Mouse (Mus musculus): ENCODE measurements around the gene Trim67. TPM values are rescaled to one million over a fixed set of nuclear protein-coding genes. Genes with fewer than 3 reads are reported as not detected.
A peak's percentile ranks its signal among the peaks of the same experiment; 100 is the strongest.

Gene Trim67
- total RNA-seq, 1 experiment, result 0.40 TPM

- in situ Hi-C loops (cut with MboI; ENCODE audit: low sequenced_read_pairs in 2 of 2, unreplicated experiment in 2 of 2), result no loop called here
- Histone ChIP-seq H3K4me1 (ENCODE audit: control insufficient read depth in 2 of 2, insufficient read depth in 2 of 2, low read length in 2 of 2, poor library complexity in 1 of 2) (peaks cover 0 to 14% of the 10 kb centered on the region in 2 experiments; a peak in 2 of 4 replicates), H3K4me3 (ENCODE audit: insufficient read depth in 1 of 2, low read depth in 1 of 2, low read length in 2 of 2, poor library complexity in 1 of 2, severe bottlenecking in 1 of 2) (no peak overlapping the region), H3K9me3 (ENCODE audit: control insufficient read depth, insufficient read depth, low read depth, low read length) (no peaks in the 10 kb centered on the region), H3K36me3 (ENCODE audit: control insufficient read depth, insufficient read depth, low read length, poor library complexity, severe bottlenecking) (no peaks in the 10 kb centered on the region), H3K9ac (ENCODE audit: insufficient read depth, low read depth, low read length, poor library complexity, severe bottlenecking) (no peak overlapping the region), H3K27ac (ENCODE audit: insufficient read depth, low read depth, low read length, poor library complexity, severe bottlenecking) (no peak overlapping the region)
- DNase-seq (ENCODE audit: low read depth, low spot score), result no peak
- TF ChIP-seq ZNF384 (IDR thresholded peaks at IDR 0.05; ENCODE audit: low read depth, low read length) (no peak), MAFK (IDR thresholded peaks at IDR 0.05; ENCODE audit: insufficient read depth, low read depth, low read length) (no peak), ZC3H11A (IDR thresholded peaks at IDR 0.05; ENCODE audit: borderline replicate concordance, low read depth, low read length) (no peak), HCFC1 (IDR thresholded peaks at IDR 0.05; ENCODE audit: borderline replicate concordance, insufficient read depth, low read length) (no peak), CHD2 (IDR thresholded peaks at IDR 0.05; ENCODE audit: low read depth, low read length) (no peak)
Measured at GRCm38 (mm10) chr8:124756153-124756552, 36.7 kb upstream of the Trim67 start.

- Histone ChIP-seq H3K27ac (ENCODE audit: insufficient read depth, low read depth, low read length, poor library complexity, severe bottlenecking) (peak overlapping the region; percentile 2; the same call in 1 of the 2 replicates), H3K4me1 (ENCODE audit: control insufficient read depth in 2 of 2, insufficient read depth in 2 of 2, low read length in 2 of 2, poor library complexity in 1 of 2) (peaks cover 0 to 14% of the 10 kb centered on the region in 2 experiments; a peak in 2 of 4 replicates), H3K36me3 (ENCODE audit: control insufficient read depth, insufficient read depth, low read length, poor library complexity, severe bottlenecking) (no peaks in the 10 kb centered on the region), H3K4me3 (ENCODE audit: insufficient read depth in 1 of 2, low read depth in 1 of 2, low read length in 2 of 2, poor library complexity in 1 of 2, severe bottlenecking in 1 of 2) (no peak overlapping the region), H3K9me3 (ENCODE audit: control insufficient read depth, insufficient read depth, low read depth, low read length) (no peaks in the 10 kb centered on the region), H3K9ac (ENCODE audit: insufficient read depth, low read depth, low read length, poor library complexity, severe bottlenecking) (no peak overlapping the region)
- TF ChIP-seq HCFC1 (IDR thresholded peaks at IDR 0.05; ENCODE audit: borderline replicate concordance, insufficient read depth, low read length), result no peak
- TF ChIP-seq ZC3H11A (IDR thresholded peaks at IDR 0.05; ENCODE audit: borderline replicate concordance, low read depth, low read length), result no peak
- no peak for TF ChIP-seq CHD2 (IDR thresholded peaks at IDR 0.05; ENCODE audit: low read depth, low read length)
- TF ChIP-seq MAFK (IDR thresholded peaks at IDR 0.05; ENCODE audit: insufficient read depth, low read depth, low read length), result no peak
- TF ChIP-seq ZNF384 (IDR thresholded peaks at IDR 0.05; ENCODE audit: low read depth, low read length), result no peak
- no peak for DNase-seq (ENCODE audit: low read depth, low spot score)
- in situ Hi-C loops (cut with MboI; ENCODE audit: low sequenced_read_pairs in 2 of 2, unreplicated experiment in 2 of 2), result no loop called here
Measured at GRCm38 (mm10) chr8:124756601-124757000, 36.3 kb upstream of the Trim67 start.

- in situ Hi-C loops (cut with MboI; ENCODE audit: low sequenced_read_pairs in 2 of 2, unreplicated experiment in 2 of 2), result no loop called here
- no peak overlapping the region for H3K27ac ChIP-seq (ENCODE audit: insufficient read depth, low read depth, low read length, poor library complexity, severe bottlenecking)
- TF ChIP-seq ZNF384 (IDR thresholded peaks at IDR 0.05; ENCODE audit: low read depth, low read length), result no peak
- no peak for TF ChIP-seq CHD2 (IDR thresholded peaks at IDR 0.05; ENCODE audit: low read depth, low read length)
- TF ChIP-seq MAFK (IDR thresholded peaks at IDR 0.05; ENCODE audit: insufficient read depth, low read depth, low read length), result no peak
- 0 out of 2 replicates have a peak, but pooled peaks have one; percentile 6 for TF ChIP-seq ZC3H11A (IDR thresholded peaks at IDR 0.05; ENCODE audit: borderline replicate concordance, low read depth, low read length)
- H3K36me3 ChIP-seq (ENCODE audit: control insufficient read depth, insufficient read depth, low read length, poor library complexity, severe bottlenecking), result no peaks in the 10 kb centered on the region
- peaks cover 0 to 10% of the 10 kb centered on the region in 2 experiments; a peak in 2 of 4 replicates for H3K4me1 ChIP-seq (ENCODE audit: control insufficient read depth in 2 of 2, insufficient read depth in 2 of 2, low read length in 2 of 2, poor library complexity in 1 of 2)
- H3K9ac ChIP-seq (ENCODE audit: insufficient read depth, low read depth, low read length, poor library complexity, severe bottlenecking), result no peak overlapping the region
- no peak overlapping the region for H3K4me3 ChIP-seq (ENCODE audit: insufficient read depth in 1 of 2, low read depth in 1 of 2, low read length in 2 of 2, poor library complexity in 1 of 2, severe bottlenecking in 1 of 2)
- DNase-seq (ENCODE audit: low read depth, low spot score), result no peak
- H3K9me3 ChIP-seq (ENCODE audit: control insufficient read depth, insufficient read depth, low read depth, low read length), result no peaks in the 10 kb centered on the region
Measured at GRCm38 (mm10) chr8:124758544-124758943, 34.3 kb upstream of the Trim67 start.

GRCm38 (mm10) chr8:124763061-124763460, 29.8 kb upstream of the Trim67 start:
- H3K4me3 ChIP-seq (ENCODE audit: insufficient read depth in 1 of 2, low read depth in 1 of 2, low read length in 2 of 2, poor library complexity in 1 of 2, severe bottlenecking in 1 of 2), result no peak overlapping the region
- no peak overlapping the region for H3K9ac ChIP-seq (ENCODE audit: insufficient read depth, low read depth, low read length, poor library complexity, severe bottlenecking)
- DNase-seq (ENCODE audit: low read depth, low spot score), result no peak
- in situ Hi-C loops (cut with MboI; ENCODE audit: low sequenced_read_pairs in 2 of 2, unreplicated experiment in 2 of 2), result no loop called here
- no peak overlapping the region for H3K27ac ChIP-seq (ENCODE audit: insufficient read depth, low read depth, low read length, poor library complexity, severe bottlenecking)
- H3K9me3 ChIP-seq (ENCODE audit: control insufficient read depth, insufficient read depth, low read depth, low read length), result no peaks in the 10 kb centered on the region
- no peaks in the 10 kb centered on the region for H3K36me3 ChIP-seq (ENCODE audit: control insufficient read depth, insufficient read depth, low read length, poor library complexity, severe bottlenecking)
- TF ChIP-seq ZNF384 (IDR thresholded peaks at IDR 0.05; ENCODE audit: low read depth, low read length) (no peak), CHD2 (IDR thresholded peaks at IDR 0.05; ENCODE audit: low read depth, low read length) (no peak), HCFC1 (IDR thresholded peaks at IDR 0.05; ENCODE audit: borderline replicate concordance, insufficient read depth, low read length) (no peak), MAFK (IDR thresholded peaks at IDR 0.05; ENCODE audit: insufficient read depth, low read depth, low read length) (no peak), ZC3H11A (IDR thresholded peaks at IDR 0.05; ENCODE audit: borderline replicate concordance, low read depth, low read length) (no peak)
- H3K4me1 ChIP-seq (ENCODE audit: control insufficient read depth in 2 of 2, insufficient read depth in 2 of 2, low read length in 2 of 2, poor library complexity in 1 of 2), result 0 out of 4 replicates have a peak, but pooled peaks cover 0 to 2% of the 10 kb centered on the region in 2 experiments

- no peak for TF ChIP-seq MAFK (IDR thresholded peaks at IDR 0.05; ENCODE audit: insufficient read depth, low read depth, low read length)
- no peak for TF ChIP-seq ZC3H11A (IDR thresholded peaks at IDR 0.05; ENCODE audit: borderline replicate concordance, low read depth, low read length)
- TF ChIP-seq HCFC1 (IDR thresholded peaks at IDR 0.05; ENCODE audit: borderline replicate concordance, insufficient read depth, low read length), result no peak
- no peak for TF ChIP-seq CHD2 (IDR thresholded peaks at IDR 0.05; ENCODE audit: low read depth, low read length)
- no peak overlapping the region for H3K9ac ChIP-seq (ENCODE audit: insufficient read depth, low read depth, low read length, poor library complexity, severe bottlenecking)
- no peak for DNase-seq (ENCODE audit: low read depth, low spot score)
Measured at GRCm38 (mm10) chr8:124772389-124772788, 20.5 kb upstream of the Trim67 start.

More at GRCm38 (mm10) chr8:124772389-124772788, 20.5 kb upstream of the Trim67 start:
- no peaks in the 10 kb centered on the region for H3K9me3 ChIP-seq (ENCODE audit: control insufficient read depth, insufficient read depth, low read depth, low read length)
- no peaks in the 10 kb centered on the region for H3K36me3 ChIP-seq (ENCODE audit: control insufficient read depth, insufficient read depth, low read length, poor library complexity, severe bottlenecking)
- in situ Hi-C loops (cut with MboI; ENCODE audit: low sequenced_read_pairs in 2 of 2, unreplicated experiment in 2 of 2), result no loop called here
- H3K27ac ChIP-seq (ENCODE audit: insufficient read depth, low read depth, low read length, poor library complexity, severe bottlenecking), result no peak overlapping the region
- no peak overlapping the region for H3K4me3 ChIP-seq (ENCODE audit: insufficient read depth in 1 of 2, low read depth in 1 of 2, low read length in 2 of 2, poor library complexity in 1 of 2, severe bottlenecking in 1 of 2)
- H3K4me1 ChIP-seq (ENCODE audit: control insufficient read depth in 2 of 2, insufficient read depth in 2 of 2, low read length in 2 of 2, poor library complexity in 1 of 2), result peaks cover 0 to 2% of the 10 kb centered on the region in 2 experiments; a peak in 1 of 4 replicates

Data from ES-E14 (cell line).